Mouse (Mus musculus) retina, postnatal 7 days (tissue): ENCODE results near the gene Camk2g.

Source experiments
- DNase-seq: peaks from one replicate; pipeline ENCODE4 v3.0.0-alpha.2; 2012; ENCODE audit warnings: low read depth, low spot score

The Camk2g gene

GRCm38 (mm10) chr14:20702096-20702740 is 91.7 kb downstream of the Camk2g start:
- DNase-seq: no peak

- DNase-seq: no peak
Measured at GRCm38 (mm10) chr14:20701554-20701953, 92.3 kb downstream of the Camk2g start.

- DNase-seq: no peak
Measured at GRCm38 (mm10) chr14:20700362-20700761, 93.5 kb downstream of the Camk2g start.

- no peak for DNase-seq
Measured at GRCm38 (mm10) chr14:20698515-20698914, 95.4 kb downstream of the Camk2g start.

GRCm38 (mm10) chr14:20696986-20697385 is 96.9 kb downstream of the Camk2g start:
- no peak for DNase-seq

- no peak for DNase-seq
Measured at GRCm38 (mm10) chr14:20695761-20696520, 97.9 kb downstream of the Camk2g start.

GRCm38 (mm10) chr14:20694884-20695760 is 98.8 kb downstream of the Camk2g start, which contains the start of gene Fut11:
Gene Fut11, plus strand, starts transcription at chr14:20694968.
- DNase-seq: peak; percentile 69

GRCm38 (mm10) chr14:20694185-20694883 is 99.6 kb downstream of the Camk2g start:
- DNase-seq: no peak

GRCm38 (mm10) chr14:20693589-20694101 is 100.2 kb downstream of the Camk2g start:
- no peak for DNase-seq

- no peak for DNase-seq
Measured at GRCm38 (mm10) chr14:20691772-20692171, 102.1 kb downstream of the Camk2g start.

GRCm38 (mm10) chr14:20689009-20689408 is 104.9 kb downstream of the Camk2g start:
- DNase-seq: no peak

GRCm38 (mm10) chr14:20686576-20686975 is 107.3 kb downstream of the Camk2g start:
- no peak for DNase-seq
